Comparison of ENCODE assay signal across 8 mouse cellular contexts in the genomic region with DNA sequence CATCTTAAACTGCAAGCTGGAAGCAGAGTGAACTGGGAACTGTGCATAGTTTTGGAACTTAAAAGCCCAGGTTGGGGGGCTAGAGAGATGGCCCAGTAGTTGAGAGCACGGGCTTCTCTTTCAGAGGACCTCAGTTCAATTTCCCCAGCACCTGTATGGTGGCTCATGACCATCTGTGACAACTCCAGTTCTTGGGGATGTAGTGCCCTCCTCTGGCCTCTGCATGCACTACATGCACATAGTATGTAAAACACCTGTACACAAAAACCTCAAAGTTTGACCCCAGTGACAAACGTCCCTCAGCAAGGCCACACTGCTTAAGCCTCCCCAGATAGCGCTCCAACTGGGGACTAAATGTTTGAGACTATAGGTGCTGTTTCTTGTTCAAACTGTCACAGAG. TPM values are rescaled to one million over a fixed set of nuclear protein-coding genes. Genes with fewer than 3 reads are reported as not detected.
A peak's percentile ranks its signal among the peaks of the same experiment; 100 is the strongest.
DNase-seq lines count a peak whose midpoint lies in the region; ATAC-seq and TF ChIP-seq lines count a peak whose summit lies in the region.

No protein-coding gene starts in this region.

- no peak overlapping the region for H3K9ac ChIP-seq in heart, postnatal 0 days (replicated peaks; ENCODE audit: low read depth, low read length)
- no peak overlapping the region for H3K9ac ChIP-seq in heart, embryonic 11.5 days (ENCODE audit: low read depth, low read length)
- no peak overlapping the region for H3K9ac ChIP-seq in forebrain, embryonic 11.5 days (ENCODE audit: low read length)

- no peak overlapping the region for H3K4me3 ChIP-seq in heart, postnatal 0 days (ENCODE audit: low read depth, low read length)
- H3K4me3 ChIP-seq in heart, embryonic 11.5 days (ENCODE audit: low read depth, low read length): no peak overlapping the region
- H3K4me3 ChIP-seq in spleen, adult 2 months (ENCODE audit: extremely low read depth, insufficient read depth, insufficient read length): no peak overlapping the region
- no peak overlapping the region for H3K4me3 ChIP-seq in forebrain, embryonic 11.5 days (ENCODE audit: low read depth, low read length)

- no peak for TF ChIP-seq POLR2A in spleen, adult 2 months (IDR thresholded peaks at IDR 0.05; ENCODE audit: low read depth, low read length)

- TF ChIP-seq CTCF in heart, postnatal 0 days (IDR thresholded peaks at IDR 0.05; ENCODE audit: low read depth): peak; percentile 58
- TF ChIP-seq CTCF in spleen, adult 2 months (IDR thresholded peaks at IDR 0.05; ENCODE audit: extremely low read depth, insufficient read depth, insufficient read length, insufficient replicate concordance): peak; percentile 28; the same call in 1 of the 2 replicates

- WGBS in heart, postnatal 0 days: 53% methylated on average over 3 of the region's 3 CpGs
- 36% methylated on average over 3 of the region's 3 CpGs for WGBS in heart, embryonic 11.5 days (ENCODE audit: insufficient replicate concordance)
- 52% methylated on average over 3 of the region's 3 CpGs for WGBS in spleen, adult 2 months
- 43% methylated on average over 3 of the region's 3 CpGs for WGBS in forebrain, embryonic 11.5 days

- ATAC-seq in heart, postnatal 0 days (ENCODE audit: insufficient read depth, low read depth): no peak
- ATAC-seq in heart, embryonic 11.5 days (replicated peaks; ENCODE audit: insufficient number of reproducible peaks, low FRiP score, low TSS enrichment): no peak
- peak; percentile 26; the same call in 1 of the 2 replicates for ATAC-seq in granulocyte monocyte progenitor cell, adult 5-6 weeks (replicated peaks; ENCODE audit: poor library complexity, severe bottlenecking)
- ATAC-seq in forebrain, embryonic 11.5 days (replicated peaks; ENCODE audit: low FRiP score): no peak

- H3K36me3 ChIP-seq in heart, postnatal 0 days (replicated peaks; ENCODE audit: control insufficient read depth, insufficient read depth, low read length): peaks cover 35% of the 10 kb centered on the region
- H3K36me3 ChIP-seq in heart, embryonic 11.5 days (ENCODE audit: control insufficient read depth, insufficient read depth, low read length): no peaks in the 10 kb centered on the region
- H3K36me3 ChIP-seq in spleen, adult 2 months (ENCODE audit: control insufficient read depth, insufficient read depth, low read length): no peaks in the 10 kb centered on the region
- no peaks in the 10 kb centered on the region for H3K36me3 ChIP-seq in forebrain, embryonic 11.5 days (ENCODE audit: control insufficient read depth, insufficient read depth, low read length)

- H3K4me1 ChIP-seq in heart, postnatal 0 days (ENCODE audit: control insufficient read depth, insufficient read depth): no peaks in the 10 kb centered on the region
- H3K4me1 ChIP-seq in heart, embryonic 11.5 days (ENCODE audit: control insufficient read depth, insufficient read depth, low read length): no peaks in the 10 kb centered on the region
- no peaks in the 10 kb centered on the region for H3K4me1 ChIP-seq in spleen, adult 2 months (ENCODE audit: control insufficient read depth, insufficient read depth, insufficient read length)
- no peaks in the 10 kb centered on the region for H3K4me1 ChIP-seq in forebrain, embryonic 11.5 days (replicated peaks; ENCODE audit: control insufficient read depth, insufficient read depth, low read length)

- no peaks in the 10 kb centered on the region for H3K9me3 ChIP-seq in heart, postnatal 0 days (replicated peaks; ENCODE audit: control insufficient read depth, low read length)
- H3K9me3 ChIP-seq in heart, embryonic 11.5 days (replicated peaks; ENCODE audit: control insufficient read depth, low read length): no peaks in the 10 kb centered on the region
- H3K9me3 ChIP-seq in forebrain, embryonic 11.5 days (ENCODE audit: control insufficient read depth, low read length): no peaks in the 10 kb centered on the region

- no peak overlapping the region for H3K27ac ChIP-seq in heart, postnatal 0 days (ENCODE audit: low read depth)
- H3K27ac ChIP-seq in heart, embryonic 11.5 days (ENCODE audit: low read depth, low read length): no peak overlapping the region
- H3K27ac ChIP-seq in spleen, adult 2 months (ENCODE audit: insufficient read depth, low read length): no peak overlapping the region
- H3K27ac ChIP-seq in forebrain, embryonic 11.5 days (ENCODE audit: low read depth, low read length): no peak overlapping the region

- TF ChIP-seq EP300 in heart, postnatal 0 days (IDR thresholded peaks at IDR 0.05; ENCODE audit: low read depth): no peak

- no peak overlapping the region for H3K4me2 ChIP-seq in heart, postnatal 0 days (ENCODE audit: low read depth, low read length)
- no peak overlapping the region for H3K4me2 ChIP-seq in heart, embryonic 11.5 days
- H3K4me2 ChIP-seq in forebrain, embryonic 11.5 days (ENCODE audit: low read depth, low read length, severe bottlenecking): no peak overlapping the region

- DNase-seq in heart, postnatal 0 days (ENCODE audit: low spot score): no peak
- DNase-seq in spleen, adult 2 months (ENCODE audit: low read depth in 1 of 2, low spot score in 2 of 2): no peak
- no peak for DNase-seq in spleen, adult 18-20 months
- DNase-seq in thymus, postnatal 0 days (ENCODE audit: low spot score): peak; percentile 69
- DNase-seq in adrenal gland, adult 2 months: no peak
- DNase-seq in forebrain, embryonic 11.5 days (ENCODE audit: low spot score): no peak

- H3K27me3 ChIP-seq in heart, postnatal 0 days (ENCODE audit: control insufficient read depth, insufficient read depth, low read length): no peaks in the 10 kb centered on the region
- H3K27me3 ChIP-seq in heart, embryonic 11.5 days (ENCODE audit: control insufficient read depth, insufficient read depth, low read length): no peaks in the 10 kb centered on the region
- H3K27me3 ChIP-seq in spleen, adult 2 months (ENCODE audit: control insufficient read depth, insufficient read depth, low read length): no peaks in the 10 kb centered on the region
- no peaks in the 10 kb centered on the region for H3K27me3 ChIP-seq in forebrain, embryonic 11.5 days (ENCODE audit: control insufficient read depth, insufficient read depth, low read length)

RNA-seq across cellular contexts. Expression of a gene that starts 35.0 kb away (rescaled TPM):
- 1.9 and 6.7 TPM in 2 replicates for total RNA-seq in heart, postnatal 0 days (2014; rRNA removed; ENCODE audit: low replicate concordance)
- 0.52 and 0.70 TPM in 2 replicates for polyA plus RNA-seq in heart, postnatal 0 days (2015; fragmentation: Nextera tagmentation; extraction: Ambion mirVana)
- 0.34 and 0.50 TPM in 2 replicates for polyA plus RNA-seq in heart, embryonic 11.5 days (2014; fragmentation: Nextera tagmentation; extraction: Ambion mirVana)
- 10.0 and 11.8 TPM in 2 replicates for polyA plus RNA-seq in spleen, adult 2 months (2012; rRNA removed)
- not detected in 2 replicates for total RNA-seq in granulocyte monocyte progenitor cell, adult 5-6 weeks (2014; fragmentation: Nextera tagmentation)
- total RNA-seq in granulocyte monocyte progenitor cell, adult 5-6 weeks (2017): not detected in 2 replicates
- polyA plus RNA-seq in thymus, postnatal 0 days (2015; fragmentation: Nextera tagmentation; extraction: Ambion mirVana): 0.09 and 0.25 TPM in 2 replicates
- 10 to 100 TPM; 26.1 to 30.8 TPM for total RNA-seq in adrenal gland, adult 2 months (2021)
- polyA plus RNA-seq in adrenal gland, adult 2 months (2012; rRNA removed): 50.8 and 66.2 TPM in 2 replicates
- not detected in 2 replicates for polyA plus RNA-seq in forebrain, embryonic 11.5 days (2014; fragmentation: Nextera tagmentation; extraction: Ambion mirVana)

RNA-seq across cellular contexts. Expression of a gene that starts 35.8 kb away (rescaled TPM):
- 30.2 and 31.4 TPM in 2 replicates for total RNA-seq in heart, postnatal 0 days (2014; rRNA removed; ENCODE audit: low replicate concordance)
- 32.4 and 32.7 TPM in 2 replicates for polyA plus RNA-seq in heart, postnatal 0 days (2015; fragmentation: Nextera tagmentation; extraction: Ambion mirVana)
- polyA plus RNA-seq in heart, embryonic 11.5 days (2014; fragmentation: Nextera tagmentation; extraction: Ambion mirVana): 16.5 and 19.7 TPM in 2 replicates
- 63.9 and 91.7 TPM in 2 replicates for polyA plus RNA-seq in spleen, adult 2 months (2012; rRNA removed)
- total RNA-seq in granulocyte monocyte progenitor cell, adult 5-6 weeks (2014; fragmentation: Nextera tagmentation): 6.7 and 15.1 TPM in 2 replicates
- 5.6 and 9.9 TPM in 2 replicates for total RNA-seq in granulocyte monocyte progenitor cell, adult 5-6 weeks (2017)
- 35.6 and 40.4 TPM in 2 replicates for polyA plus RNA-seq in thymus, postnatal 0 days (2015; fragmentation: Nextera tagmentation; extraction: Ambion mirVana)
- 10 to 100 TPM; 24.3 to 33.1 TPM for total RNA-seq in adrenal gland, adult 2 months (2021)
- polyA plus RNA-seq in adrenal gland, adult 2 months (2012; rRNA removed): 29.3 and 37.6 TPM in 2 replicates
- polyA plus RNA-seq in forebrain, embryonic 11.5 days (2014; fragmentation: Nextera tagmentation; extraction: Ambion mirVana): 33.2 and 34.6 TPM in 2 replicates
